Mouse (Mus musculus) urinary bladder, postnatal 36 days (tissue): ENCODE results near the gene Ntrk3.

Experiments used
- DNase-seq, 2 experiments: peaks; one replicate each; pipeline ENCODE4 v3.0.0; 2022; ENCODE audit warnings: low spot score in 2 of 2, mixed read lengths in 1 of 2

Gene Ntrk3

GRCm38 (mm10) chr7:78737614-78738210 lies at the start of gene Ntrk3:
TSS of gene Ntrk3 (minus strand) at chr7:78738012.
- no peak for DNase-seq

GRCm38 (mm10) chr7:78785906-78786305 lies 48.1 kb upstream of the Ntrk3 start:
- no peak for DNase-seq

- DNase-seq: peak; percentile 76 to 84
These were observed 45.1 kb upstream of the Ntrk3 start, which contains the start of the genes Mrps11 and Mrpl46 for GRCm38 (mm10) chr7:78782639-78783581. TSS of gene Mrps11 (plus strand) at chr7:78783119. TSS of gene Mrpl46 (minus strand) at chr7:78783531.

GRCm38 (mm10) chr7:78778741-78779140 lies 40.9 kb upstream of the Ntrk3 start:
- DNase-seq: no peak

- no peak for DNase-seq
These were observed 33.1 kb upstream of the Ntrk3 start for GRCm38 (mm10) chr7:78770936-78771335.

GRCm38 (mm10) chr7:78769075-78769652 lies 31.4 kb upstream of the Ntrk3 start:
- DNase-seq: no peak

- no peak for DNase-seq
These were observed 30.2 kb upstream of the Ntrk3 start for GRCm38 (mm10) chr7:78767929-78768531.

GRCm38 (mm10) chr7:78766019-78766683 lies 28.3 kb upstream of the Ntrk3 start:
- DNase-seq: peak; percentile 41 to 69

GRCm38 (mm10) chr7:78765215-78765631 lies 27.4 kb upstream of the Ntrk3 start:
- peak in 1 of 2 experiments; percentile 22 for DNase-seq

- no peak for DNase-seq
These were observed 26.0 kb upstream of the Ntrk3 start for GRCm38 (mm10) chr7:78763801-78764200.

GRCm38 (mm10) chr7:78754458-78755000 lies 16.7 kb upstream of the Ntrk3 start:
- DNase-seq: no peak

GRCm38 (mm10) chr7:78753752-78754457 lies 16.1 kb upstream of the Ntrk3 start:
- DNase-seq: no peak

- DNase-seq: no peak
These were observed 15.1 kb upstream of the Ntrk3 start for GRCm38 (mm10) chr7:78752961-78753360.

- no peak for DNase-seq
These were observed 6.0 kb upstream of the Ntrk3 start for GRCm38 (mm10) chr7:78743731-78744385.

GRCm38 (mm10) chr7:78739351-78740000 lies 1.7 kb upstream of the Ntrk3 start:
- DNase-seq: no peak

GRCm38 (mm10) chr7:78737196-78737595 lies 616 bp downstream of the Ntrk3 start:
- no peak for DNase-seq

- no peak for DNase-seq
These were observed 6.4 kb downstream of the Ntrk3 start for GRCm38 (mm10) chr7:78731391-78731790.

- DNase-seq: no peak
These were observed 13.2 kb downstream of the Ntrk3 start for GRCm38 (mm10) chr7:78724591-78724990.

- DNase-seq: no peak
These were observed 15.8 kb downstream of the Ntrk3 start for GRCm38 (mm10) chr7:78722051-78722450.
